Mouse (Mus musculus) G1E (cell line): ENCODE results near the gene Prrx1. TPM values are rescaled to one million over a fixed set of nuclear protein-coding genes. Genes with fewer than 3 reads are reported as not detected.

ENCODE experiments used
- ATAC-seq: 2 replicates; pipeline ENCODE4 v1.8.0; 2016; ENCODE audit warnings: mild to moderate bottlenecking; ENCODE audit not compliant: insufficient number of reproducible peaks, poor library complexity, low FRiP score, severe bottlenecking; ENCODE audit errors: extremely low read depth
- DNase-seq: peaks from one replicate; pipeline ENCODE4 v3.0.0; 2012; ENCODE audit warnings: low spot score
- H3K27me3 ChIP-seq: 2 replicates; pipeline ENCODE4 v1.6.1; 2012; ENCODE audit warnings: mild to moderate bottlenecking, low read length, inconsistent platforms; ENCODE audit not compliant: insufficient read depth
- H3K36me3 ChIP-seq: replicated peaks from 2 replicates; pipeline ENCODE3; 2012; ENCODE audit warnings: mild to moderate bottlenecking, inconsistent platforms
- H3K4me1 ChIP-seq: 2 replicates; pipeline ENCODE4 v1.6.1; 2012; ENCODE audit warnings: low read depth, low read length, inconsistent platforms, mixed read lengths; ENCODE audit not compliant: insufficient read depth
- H3K4me3 ChIP-seq: 2 replicates; pipeline ENCODE4 v1.5.1; 2012; ENCODE audit warnings: low read depth, mild to moderate bottlenecking, inconsistent platforms, low read length, moderate library complexity, mixed read lengths
- H3K9me3 ChIP-seq: replicated peaks from 2 replicates; pipeline ENCODE4 v1.6.1; 2012; ENCODE audit warnings: inconsistent platforms
- CTCF ChIP-seq: IDR thresholded peaks from 2 replicates; pipeline ENCODE4 v1.5.1; 2012; ENCODE audit warnings: low read depth, low read length, inconsistent platforms, mixed read lengths
- GATA1 ChIP-seq: IDR thresholded peaks from 2 replicates; pipeline ENCODE4 v1.6.1; 2012; ENCODE audit warnings: borderline replicate concordance, low read length, inconsistent platforms, mixed read lengths
- GATA2 ChIP-seq: IDR thresholded peaks from 2 replicates; pipeline ENCODE4 v1.6.1; 2012; ENCODE audit warnings: low read depth, low read length, inconsistent platforms, borderline replicate concordance
- POLR2AphosphoS5 ChIP-seq: IDR thresholded peaks from 2 replicates; pipeline ENCODE4 v1.6.1; 2012; ENCODE audit warnings: low read depth, low read length, inconsistent platforms; ENCODE audit not compliant: insufficient replicate concordance
- TAL1 ChIP-seq: conservative IDR thresholded peaks from 2 replicates; pipeline ENCODE4 v1.6.1; 2012; ENCODE audit warnings: low read depth, low read length, inconsistent platforms, mixed read lengths
- polyA plus RNA-seq: library from polyadenylated mRNA; stranded (reverse); fragments of >175 nt; gene quantifications from 2 replicates; pipeline ENCODE4 v1.2.3, GENCODE M21; 2012
- total RNA-seq, 2 experiments: library from RNA; stranded (forward) in 1 of 2; stranded (reverse) in 1 of 2; fragments of 200-1000 nt in 1 of 2; fragments of >200 nt in 1 of 2; fragmentation: Nextera tagmentation in 1 of 2; gene quantifications; 2 replicates each; pipeline ENCODE4 v1.2.3; 2014 to 2017

The Prrx1 gene
- total and polyA plus RNA-seq, 3 experiments: 0.05 TPM; not detected in 2

- no peak for DNase-seq
- Histone ChIP-seq H3K36me3 (no peaks in the 10 kb centered on the region), H3K9me3 (no peaks in the 10 kb centered on the region), H3K27me3 (no peaks in the 10 kb centered on the region), H3K4me3 (no peak overlapping the region), H3K4me1 (no peaks in the 10 kb centered on the region)
- no peak for TF ChIP-seq TAL1
- no peak for TF ChIP-seq GATA1
- no peak for TF ChIP-seq GATA2
- TF ChIP-seq POLR2AphosphoS5: no peak
- TF ChIP-seq CTCF: no peak
- no peak for ATAC-seq
Observed at GRCm38 (mm10) chr1:163226271-163226670, 87.2 kb downstream of the Prrx1 start.

GRCm38 (mm10) chr1:163221767-163222166 is 91.7 kb downstream of the Prrx1 start:
- no peaks in the 10 kb centered on the region for H3K36me3 ChIP-seq
- no peaks in the 10 kb centered on the region for H3K9me3 ChIP-seq
- TF ChIP-seq GATA1 (no peak), POLR2AphosphoS5 (no peak), CTCF (no peak), TAL1 (no peak), GATA2 (no peak)
- DNase-seq: no peak
- H3K4me1 ChIP-seq: no peaks in the 10 kb centered on the region
- no peak overlapping the region for H3K4me3 ChIP-seq
- no peak for ATAC-seq
- H3K27me3 ChIP-seq: no peaks in the 10 kb centered on the region

DNA sequence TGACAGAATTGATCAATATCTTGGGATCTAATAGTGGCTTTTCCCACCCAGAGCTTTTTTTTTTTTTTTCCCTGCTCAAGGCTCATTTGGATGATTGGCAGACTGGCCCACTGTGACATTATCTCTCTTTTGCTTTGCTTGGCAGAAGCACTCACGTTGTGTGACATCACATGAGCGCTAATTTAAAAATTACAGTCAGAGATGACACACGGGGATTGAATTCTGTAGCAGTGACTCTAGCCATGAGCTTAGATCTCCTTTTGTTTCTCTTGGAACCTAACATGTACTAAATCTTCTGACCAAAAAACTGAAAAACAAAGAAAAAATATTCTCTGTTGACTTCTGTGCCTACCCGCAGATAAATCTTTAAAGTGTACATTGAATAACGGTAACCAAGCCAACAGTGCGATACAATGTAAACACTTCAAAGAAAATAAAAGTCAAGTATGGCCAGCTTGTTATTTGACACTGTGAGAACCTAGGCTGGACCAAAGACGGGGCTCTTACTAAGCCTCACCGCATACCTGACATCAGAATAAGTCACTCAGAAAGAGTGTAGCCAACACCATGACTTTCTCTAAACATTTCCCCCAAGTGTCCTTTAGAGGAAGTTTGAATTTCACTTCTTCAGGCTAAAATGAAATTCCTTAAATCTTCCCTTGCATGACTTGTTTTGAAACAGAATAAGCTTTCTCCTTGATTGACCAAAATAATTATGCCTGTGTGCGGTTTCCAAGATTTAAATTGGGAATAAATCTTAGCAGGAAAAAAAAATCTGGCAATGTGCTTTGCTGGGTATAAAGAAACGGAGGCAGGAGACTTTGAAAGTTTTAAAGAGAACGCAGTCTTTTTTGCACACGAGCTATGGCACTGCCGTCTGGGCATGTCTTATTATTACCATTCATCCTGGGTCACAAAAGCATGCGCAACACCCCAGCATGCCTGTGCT is 104.3 kb downstream of the Prrx1 start:
- no peak for TF ChIP-seq POLR2AphosphoS5
- Histone ChIP-seq H3K36me3 (no peaks in the 10 kb centered on the region), H3K4me3 (no peak overlapping the region), H3K27me3 (no peaks in the 10 kb centered on the region), H3K9me3 (no peaks in the 10 kb centered on the region), H3K4me1 (no peaks in the 10 kb centered on the region)
- no peak for ATAC-seq
- no peak for DNase-seq

GRCm38 (mm10) chr1:163198767-163199166 is 114.7 kb downstream of the Prrx1 start:
- Histone ChIP-seq H3K27me3 (no peaks in the 10 kb centered on the region), H3K4me1 (no peaks in the 10 kb centered on the region), H3K9me3 (no peaks in the 10 kb centered on the region), H3K4me3 (no peak overlapping the region), H3K36me3 (no peaks in the 10 kb centered on the region)
- DNase-seq (no peak), ATAC-seq (no peak)
- no peak for TF ChIP-seq POLR2AphosphoS5
- no peak for TF ChIP-seq GATA2
- TF ChIP-seq CTCF: no peak
- no peak for TF ChIP-seq GATA1
- TF ChIP-seq TAL1: no peak

- Histone ChIP-seq H3K36me3 (no peaks in the 10 kb centered on the region), H3K27me3 (no peaks in the 10 kb centered on the region), H3K4me3 (no peak overlapping the region), H3K9me3 (no peaks in the 10 kb centered on the region), H3K4me1 (no peaks in the 10 kb centered on the region)
- no peak for TF ChIP-seq CTCF
- TF ChIP-seq TAL1: no peak
- no peak for TF ChIP-seq GATA1
- TF ChIP-seq POLR2AphosphoS5: no peak
- TF ChIP-seq GATA2: no peak
- DNase-seq (no peak), ATAC-seq (no peak)
Observed at GRCm38 (mm10) chr1:163198059-163198458, 115.5 kb downstream of the Prrx1 start.

Other genes starting within 250 kb of the Prrx1 start
- not detected in 2 replicates for gene Mroh9, start 228.0 kb downstream of the Prrx1 start, total RNA-seq (2014; fragmentation: Nextera tagmentation)
- gene Mroh9, start 228.0 kb downstream of the Prrx1 start, total RNA-seq (2017): not detected in 2 replicates
- gene Mroh9, start 228.0 kb downstream of the Prrx1 start, polyA plus RNA-seq: not detected in 2 replicates
- 8.1 and 9.8 TPM in 2 replicates for gene Gorab, start 90.0 kb upstream of the Prrx1 start, total RNA-seq (2014; fragmentation: Nextera tagmentation)
- gene Gorab, start 90.0 kb upstream of the Prrx1 start, total RNA-seq (2017): 9.8 and 11.9 TPM in 2 replicates
- 0.42 and 0.64 TPM in 2 replicates for gene Gorab, start 90.0 kb upstream of the Prrx1 start, polyA plus RNA-seq